Mouse (Mus musculus) cerebellum, adult 2 months (tissue): Measurements from ENCODE around the gene Smyd3. TPM values are rescaled to one million over a fixed set of nuclear protein-coding genes. Genes with fewer than 3 reads are reported as not detected.

Experiments used
- DNase-seq, 2 experiments: peaks; one replicate each; pipeline ENCODE4 v3.0.0; 2021
- H3K27ac ChIP-seq: fragments of 200-500 bp; 2 replicates; pipeline ENCODE4 v1.5.1; 2012; ENCODE audit warnings: low read length, control low read depth, inconsistent platforms; ENCODE audit not compliant: insufficient read depth
- H3K27me3 ChIP-seq: fragments of 200-500 bp; 2 replicates; pipeline ENCODE4 v1.6.1; 2012; ENCODE audit warnings: inconsistent platforms, mild to moderate bottlenecking, low read length, moderate library complexity; ENCODE audit not compliant: control insufficient read depth, insufficient read depth
- H3K4me1 ChIP-seq: fragments of 200-500 bp; 2 replicates; pipeline ENCODE4 v1.6.1; 2011; ENCODE audit warnings: low read length; ENCODE audit not compliant: control insufficient read depth, insufficient read depth
- H3K4me3 ChIP-seq: fragments of 200-500 bp; replicated peaks from 2 replicates; pipeline ENCODE3; 2011; ENCODE audit warnings: mild to moderate bottlenecking, low read depth, low read length, control low read depth; ENCODE audit not compliant: insufficient read depth
- CTCF ChIP-seq: fragments of 200-500 bp; IDR thresholded peaks from 2 replicates; pipeline ENCODE4 v1.5.1; 2011; ENCODE audit warnings: low read depth, mild to moderate bottlenecking, control low read depth, low read length, moderate library complexity, borderline replicate concordance; ENCODE audit not compliant: insufficient read depth
- POLR2A ChIP-seq: fragments of 200-500 bp; IDR thresholded peaks from 2 replicates; pipeline ENCODE4 v1.6.1; 2011; ENCODE audit warnings: low read length, control low read depth, borderline replicate concordance; ENCODE audit not compliant: insufficient read depth
- WGBS: fragments of 180-500 bp; shearing (Covaris S2); methylation state at CpG from one replicate; pipeline ENCODE4 v1.1.7; 2018; 5-methylcytosine and 5-hydroxymethylcytosine counted together
- polyA plus RNA-seq: library from polyadenylated mRNA; depleted of rRNA; stranded (reverse); fragments of >200 nt; gene quantifications from 2 replicates; pipeline ENCODE4 v1.2.3, GENCODE M21; 2012

The Smyd3 gene
- polyA plus RNA-seq, 1 experiment = 17.3 TPM

GRCm38 (mm10) chr1:179553197-179553948, 35.5 kb upstream of the Smyd3 start:
- H3K4me3 ChIP-seq = no peak overlapping the region
- no peaks in the 10 kb centered on the region for H3K27me3 ChIP-seq
- TF ChIP-seq POLR2A (no peak), CTCF (no peak)
- H3K27ac ChIP-seq = no peak overlapping the region
- WGBS = 21% methylated on average over 5 of the region's 5 CpGs
- DNase-seq = peak in 1 of 2 experiments; percentile 53
- peaks cover 38% of the 10 kb centered on the region for H3K4me1 ChIP-seq

GRCm38 (mm10) chr1:179552751-179553150, 34.9 kb upstream of the Smyd3 start:
- Histone ChIP-seq H3K27ac (peak overlapping the region; percentile 68), H3K27me3 (no peaks in the 10 kb centered on the region), H3K4me3 (no peak overlapping the region), H3K4me1 (peaks cover 38% of the 10 kb centered on the region)
- WGBS = 8% methylated on average over 7 of the region's 7 CpGs
- peak; percentile 41 to 45 for DNase-seq
- TF ChIP-seq POLR2A = no peak
- no peak for TF ChIP-seq CTCF

GRCm38 (mm10) chr1:179551921-179552320, 34.1 kb upstream of the Smyd3 start:
- H3K27ac ChIP-seq = no peak overlapping the region
- peaks cover 30% of the 10 kb centered on the region for H3K4me1 ChIP-seq
- DNase-seq = no peak
- H3K27me3 ChIP-seq = no peaks in the 10 kb centered on the region
- 62% methylated on average over 4 of the region's 4 CpGs for WGBS
- no peak overlapping the region for H3K4me3 ChIP-seq
- TF ChIP-seq CTCF (no peak), POLR2A (no peak)

- H3K27ac ChIP-seq = no peak overlapping the region
- H3K4me1 ChIP-seq = peaks cover 24% of the 10 kb centered on the region
- no peak for TF ChIP-seq CTCF
- TF ChIP-seq POLR2A = no peak
- no peak overlapping the region for H3K4me3 ChIP-seq
- H3K27me3 ChIP-seq = no peaks in the 10 kb centered on the region
- 88% methylated on average over 3 of the region's 3 CpGs for WGBS
- DNase-seq = no peak
Measured at GRCm38 (mm10) chr1:179551336-179551735, 33.5 kb upstream of the Smyd3 start.

- no peak for DNase-seq
- no peaks in the 10 kb centered on the region for H3K27me3 ChIP-seq
- TF ChIP-seq POLR2A (no peak), CTCF (no peak)
- H3K27ac ChIP-seq = no peak overlapping the region
- peaks cover 18% of the 10 kb centered on the region for H3K4me1 ChIP-seq
- WGBS = 76% methylated on average over 5 of the region's 5 CpGs
- no peak overlapping the region for H3K4me3 ChIP-seq
Measured at GRCm38 (mm10) chr1:179548996-179549752, 31.3 kb upstream of the Smyd3 start.

- peak; percentile 43 to 50 for DNase-seq
- H3K27ac ChIP-seq = no peak overlapping the region
- 32% methylated on average over 11 of the region's 11 CpGs for WGBS
- H3K4me3 ChIP-seq = peak overlapping the region; percentile 58
- H3K4me1 ChIP-seq = peaks cover 13% of the 10 kb centered on the region
- TF ChIP-seq CTCF (no peak), POLR2A (no peak)
- H3K27me3 ChIP-seq = no peaks in the 10 kb centered on the region
Measured at GRCm38 (mm10) chr1:179548220-179548619, 30.4 kb upstream of the Smyd3 start.

GRCm38 (mm10) chr1:179547176-179547575, 29.3 kb upstream of the Smyd3 start:
- Histone ChIP-seq H3K27me3 (no peaks in the 10 kb centered on the region), H3K27ac (no peak overlapping the region), H3K4me1 (peaks cover 6% of the 10 kb centered on the region), H3K4me3 (peak overlapping the region; percentile 81)
- TF ChIP-seq POLR2A (no peak), CTCF (no peak)
- peak in 1 of 2 experiments; percentile 49 for DNase-seq
- 3% methylated on average over 5 of the region's 5 CpGs for WGBS
